Mouse (Mus musculus) embryonic stem cell, embryonic (primary cell): ENCODE measurements around the gene Col26a1.

Experiments used
- CTCF ChIA-PET, 4 experiments: fragments of 300-600 bp in 2 of 4; fragments of 350-600 bp in 2 of 4; sonication (Branson Sonifier 250); formaldehyde crosslinking; loops; one replicate each; lab custom pipeline; 2022; ENCODE audit warnings: inconsistent platforms in 2 of 4; lab: Charles Lee
- POLR2A ChIA-PET, 4 experiments: fragments of 300-600 bp in 2 of 4; fragments of 350-600 bp in 2 of 4; sonication (Branson Sonifier 250); formaldehyde crosslinking; loops; one replicate each; lab custom pipeline; 2022; ENCODE audit warnings: antibody characterized with exemption in 4 of 4, inconsistent platforms in 1 of 4; lab: Charles Lee

Col26a1 gene

GRCm38 (mm10) chr5:136705532-136705931, 177.5 kb downstream of the Col26a1 start:
- CTCF ChIA-PET, result interaction anchor here in 3 of 4 experiments (0.7 to 2.3 kb wide), 16 partner anchors 9 to 461 kb away, joined by 3 to 17 read pairs (median 5); partner anchors contain the start of gene Myl10 (in 2 of the 3)
- POLR2A ChIA-PET, result interaction anchor here in 1 of 4 experiments (1.3 kb wide), 1 partner anchor 10 kb away, joined by 3 read pairs; no protein-coding TSS in a partner anchor

GRCm38 (mm10) chr5:136704151-136704550, 178.9 kb downstream of the Col26a1 start:
- POLR2A ChIA-PET, result interaction anchor here in 2 of 4 experiments (0.6 to 0.7 kb wide), 2 partner anchors 75 to 183 kb away, joined by 3 to 5 read pairs; no protein-coding TSS in a partner anchor
- CTCF ChIA-PET, result interaction anchor here in 3 of 4 experiments (0.7 to 1.0 kb wide), 7 partner anchors 10 to 553 kb away, joined by 3 to 7 read pairs (median 3); no protein-coding TSS in a partner anchor

- CTCF ChIA-PET, result interaction anchor here (0.5 to 1.0 kb wide), 10 partner anchors 10 to 660 kb away, joined by 3 to 8 read pairs (median 3); no protein-coding TSS in a partner anchor
- POLR2A ChIA-PET, result interaction anchor here in 2 of 4 experiments (0.6 to 0.7 kb wide), 2 partner anchors 75 to 182 kb away, joined by 3 to 5 read pairs; no protein-coding TSS in a partner anchor
Observed at GRCm38 (mm10) chr5:136703751-136704150, 179.3 kb downstream of the Col26a1 start.

GRCm38 (mm10) chr5:136702159-136702725, 180.8 kb downstream of the Col26a1 start:
- ChIA-PET CTCF (interaction anchor here in 1 of 4 experiments (0.6 kb wide), 2 partner anchors 449 to 487 kb away, joined by 3 to 9 read pairs; no protein-coding TSS in a partner anchor), POLR2A (interaction anchor here in 1 of 4 experiments (0.6 kb wide), 1 partner anchor 16 kb away, joined by 3 read pairs; no protein-coding TSS in a partner anchor)

GRCm38 (mm10) chr5:136697618-136698017, 185.4 kb downstream of the Col26a1 start:
- POLR2A ChIA-PET, result interaction anchor here in 1 of 4 experiments (1.0 kb wide), 1 partner anchor 9 kb away, joined by 3 read pairs; no protein-coding TSS in a partner anchor
- CTCF ChIA-PET, result interaction anchor here (0.6 to 1.4 kb wide), 5 partner anchors 10 to 74 kb away, joined by 3 to 5 read pairs (median 3); no protein-coding TSS in a partner anchor

DNA sequence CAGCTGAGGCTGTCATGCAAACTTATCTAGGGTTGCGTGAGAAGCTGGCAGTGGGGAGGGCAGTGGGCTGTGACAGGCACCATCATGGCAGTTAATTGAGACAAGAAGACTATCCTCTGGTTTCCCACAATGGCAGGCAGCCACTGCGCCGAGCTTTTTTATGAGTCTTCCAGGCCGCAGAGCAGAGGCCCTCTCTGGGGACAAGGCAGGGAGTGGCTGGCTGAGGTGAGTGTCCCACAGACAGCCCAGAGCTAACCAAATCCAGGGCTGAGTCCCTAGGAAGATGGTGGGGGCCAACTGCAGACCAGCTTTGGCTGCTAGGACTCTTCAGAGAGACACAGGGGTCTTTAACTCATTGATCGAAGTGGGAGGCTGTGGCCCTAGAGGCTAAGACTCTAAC, 186.5 kb downstream of the Col26a1 start:
- ChIA-PET CTCF (interaction anchor here (0.5 to 1.4 kb wide), 5 partner anchors 10 to 421 kb away, joined by 3 to 12 read pairs (median 4); no protein-coding TSS in a partner anchor), POLR2A (interaction anchor here in 1 of 4 experiments (1.0 kb wide), 1 partner anchor 10 kb away, joined by 3 read pairs; no protein-coding TSS in a partner anchor)

GRCm38 (mm10) chr5:136694976-136695375, 188.0 kb downstream of the Col26a1 start:
- CTCF ChIA-PET, result no interaction called here
- POLR2A ChIA-PET, result no interaction called here

DNA sequence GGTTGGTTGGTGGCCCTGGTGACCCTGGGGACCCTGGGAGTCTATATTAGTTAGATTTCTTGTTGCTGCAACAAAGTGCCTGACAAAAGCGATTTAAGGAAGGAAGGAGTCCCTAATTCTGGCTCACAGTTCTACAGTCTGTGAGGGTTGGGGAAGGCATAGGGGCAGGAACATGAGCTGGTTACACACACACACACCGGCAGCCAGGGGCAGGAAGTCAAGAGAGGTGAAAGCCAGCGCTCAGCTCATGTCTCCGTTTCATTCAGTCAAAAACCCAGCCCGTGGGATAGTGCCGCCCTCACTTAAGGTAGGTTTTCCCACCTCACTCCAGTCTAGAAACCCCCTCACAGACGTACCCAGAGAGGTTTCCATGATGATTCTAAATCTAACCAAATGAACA, 189.6 kb downstream of the Col26a1 start:
- CTCF ChIA-PET, result interaction anchor here in 3 of 4 experiments (0.5 to 2.6 kb wide), 4 partner anchors 13 to 623 kb away, joined by 3 to 8 read pairs (median 4); no protein-coding TSS in a partner anchor
- POLR2A ChIA-PET, result interaction anchor here in 1 of 4 experiments (0.9 to 1.2 kb wide), 2 partner anchors 29 to 131 kb away, joined by 3 to 4 read pairs; no protein-coding TSS in a partner anchor

- ChIA-PET CTCF (interaction anchor here in 3 of 4 experiments (0.5 to 2.6 kb wide), 4 partner anchors 14 to 623 kb away, joined by 3 to 8 read pairs (median 4); no protein-coding TSS in a partner anchor), POLR2A (interaction anchor here in 1 of 4 experiments (0.9 to 1.2 kb wide), 2 partner anchors 29 to 130 kb away, joined by 3 to 4 read pairs; no protein-coding TSS in a partner anchor)
Observed at GRCm38 (mm10) chr5:136692784-136693183, 190.2 kb downstream of the Col26a1 start, which contains the start of gene Myl10. Gene Myl10 (plus strand): TSS chr5:136693146.
